Mouse (Mus musculus) hindbrain, postnatal 0 days (tissue): Measurements from ENCODE around the gene Rbfox2. TPM values are rescaled to one million over a fixed set of nuclear protein-coding genes. Genes with fewer than 3 reads are reported as not detected.
"Not testable (repeated sequence)": the region's sequence is repeated elsewhere in the genome, so short reads cannot be mapped to it uniquely, and the experiment has no call there.

Experiments
- ATAC-seq: fragments of 200-750 bp; cut with Nextera tagmentation; 2 replicates; pipeline ENCODE4 v1.8.0; 2017; ENCODE audit warnings: mild to moderate bottlenecking, moderate TSS enrichment, moderate library complexity
- DNase-seq: peaks from one replicate; pipeline ENCODE4 v3.0.0-alpha.2; 2015; ENCODE audit warnings: low spot score
- H3K27ac ChIP-seq: fragments of 300-500 bp; sonication (generic); 2 replicates; pipeline ENCODE4 v1.5.1; 2014; ENCODE audit warnings: mild to moderate bottlenecking
- H3K27me3 ChIP-seq: fragments of 300-500 bp; sonication (generic); 2 replicates; pipeline ENCODE4 v1.6.1; 2014; ENCODE audit warnings: low read length, mixed read lengths; ENCODE audit not compliant: insufficient read depth
- H3K36me3 ChIP-seq: fragments of 300-500 bp; sonication (generic); 2 replicates; pipeline ENCODE4 v1.6.1; 2014; ENCODE audit warnings: low read length, mixed read lengths; ENCODE audit not compliant: insufficient read depth
- H3K4me1 ChIP-seq: fragments of 300-500 bp; sonication (generic); 2 replicates; pipeline ENCODE4 v1.6.1; 2014; ENCODE audit warnings: antibody characterized with exemption, low read length, mixed read lengths; ENCODE audit not compliant: insufficient read depth
- H3K4me2 ChIP-seq: fragments of 300-500 bp; sonication (generic); 2 replicates; pipeline ENCODE4 v1.6.1; 2014; ENCODE audit warnings: low read depth, mild to moderate bottlenecking, low read length, moderate library complexity, mixed read lengths
- H3K4me3 ChIP-seq: fragments of 300-500 bp; sonication (generic); 2 replicates; pipeline ENCODE4 v1.5.1; 2014; ENCODE audit warnings: low read length
- H3K9ac ChIP-seq: fragments of 300-500 bp; sonication (generic); replicated peaks from 2 replicates; pipeline ENCODE4 v1.6.1; 2014; ENCODE audit warnings: mild to moderate bottlenecking, low read length, moderate library complexity, mixed read lengths
- H3K9me3 ChIP-seq: fragments of 300-500 bp; sonication (generic); 2 replicates; pipeline ENCODE4 v1.6.1; 2016; ENCODE audit warnings: low read length, mixed read lengths
- CTCF ChIP-seq: IDR thresholded peaks from 2 replicates; pipeline ENCODE4 v1.5.1; 2016; ENCODE audit warnings: antibody characterized with exemption, control low read depth, low read depth
- WGBS: fragments of 180-500 bp; shearing (Covaris S2); extraction: QIAGEN DNeasy Blood & Tissue Kit; methylation state at CpG from one replicate; pipeline ENCODE4 v1.1.7; 2014; 5-methylcytosine and 5-hydroxymethylcytosine counted together
- polyA plus RNA-seq: library from polyadenylated mRNA; unstranded; fragments of >200 nt; fragmentation: Nextera tagmentation; extraction: Ambion mirVana; gene quantifications from 2 replicates; pipeline ENCODE4 v1.2.1, GENCODE M21; 2015
- total RNA-seq: library from RNA; depleted of rRNA; stranded (reverse); fragments of >200 nt; gene quantifications from 2 replicates; pipeline ENCODE4 v1.2.3, GENCODE M21; 2014

Rbfox2 gene
- total and polyA plus RNA-seq, 2 experiments from 2014 or later: 91.9 to 294 TPM

- WGBS: 58% methylated on average over 1 of the region's 1 CpGs
- Histone ChIP-seq H3K27me3 (no peaks in the 10 kb centered on the region), H3K4me2 (no peak overlapping the region), H3K4me1 (no peaks in the 10 kb centered on the region), H3K36me3 (no peaks in the 10 kb centered on the region), H3K9ac (no peak overlapping the region), H3K27ac (no peak overlapping the region), H3K9me3 (no peaks in the 10 kb centered on the region), H3K4me3 (no peak overlapping the region)
- no peak for DNase-seq
- TF ChIP-seq CTCF: no peak
- ATAC-seq: no peak
These were observed 30.5 kb downstream of the Rbfox2 start for GRCm38 (mm10) chr15:77276300-77276699.

- Histone ChIP-seq H3K27me3 (no peaks in the 10 kb centered on the region), H3K4me2 (no peak overlapping the region), H3K36me3 (no peaks in the 10 kb centered on the region), H3K4me3 (no peak overlapping the region), H3K9ac (no peak overlapping the region), H3K27ac (no peak overlapping the region), H3K9me3 (no peaks in the 10 kb centered on the region), H3K4me1 (no peaks in the 10 kb centered on the region)
- 74% methylated on average over 2 of the region's 2 CpGs for WGBS
- no peak for ATAC-seq
- no peak for TF ChIP-seq CTCF
- DNase-seq: no peak
These were observed 31.2 kb downstream of the Rbfox2 start for GRCm38 (mm10) chr15:77275572-77275971.

GRCm38 (mm10) chr15:77273947-77274346 is 32.9 kb downstream of the Rbfox2 start:
- Histone ChIP-seq H3K4me3 (no peak overlapping the region), H3K9ac (no peak overlapping the region), H3K4me2 (no peak overlapping the region), H3K27me3 (no peaks in the 10 kb centered on the region), H3K36me3 (no peaks in the 10 kb centered on the region), H3K27ac (no peak overlapping the region), H3K4me1 (no peaks in the 10 kb centered on the region), H3K9me3 (no peaks in the 10 kb centered on the region)
- no peak for ATAC-seq
- WGBS: 89% methylated on average over 6 of the region's 6 CpGs
- DNase-seq: no peak
- no peak for TF ChIP-seq CTCF

GRCm38 (mm10) chr15:77271285-77271684 is 35.5 kb downstream of the Rbfox2 start:
- TF ChIP-seq CTCF: no peak
- H3K4me3 ChIP-seq: no peak overlapping the region
- no peak overlapping the region for H3K27ac ChIP-seq
- H3K9me3 ChIP-seq: no peaks in the 10 kb centered on the region
- H3K4me2 ChIP-seq: no peak overlapping the region
- WGBS: 88% methylated on average over 5 of the region's 5 CpGs
- no peaks in the 10 kb centered on the region for H3K36me3 ChIP-seq
- no peak overlapping the region for H3K9ac ChIP-seq
- DNase-seq (no peak), ATAC-seq (no peak)
- H3K27me3 ChIP-seq: no peaks in the 10 kb centered on the region
- H3K4me1 ChIP-seq: no peaks in the 10 kb centered on the region

DNA sequence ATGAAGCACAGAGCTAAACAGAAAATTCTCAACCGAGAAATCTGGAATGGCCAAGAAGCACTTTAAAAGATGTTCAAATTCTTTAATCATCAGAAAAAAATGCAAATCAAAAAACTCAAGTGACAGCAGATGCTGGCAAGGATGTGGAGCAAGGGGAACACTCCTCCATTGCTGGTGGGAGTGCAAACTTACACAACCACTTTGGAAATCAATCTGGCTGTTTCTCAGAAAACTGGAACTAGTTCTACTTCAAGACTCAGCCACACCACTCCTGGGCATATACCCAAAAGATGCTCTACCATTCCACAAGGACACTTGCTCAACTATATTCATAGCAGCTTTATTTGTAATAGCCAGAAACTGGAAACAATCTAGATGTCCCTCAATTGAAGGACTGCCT is 37.3 kb downstream of the Rbfox2 start:
- H3K9ac ChIP-seq, H3K36me3 ChIP-seq, H3K9me3 ChIP-seq, H3K4me2 ChIP-seq, H3K4me3 ChIP-seq, H3K27ac ChIP-seq, H3K4me1 ChIP-seq, H3K27me3 ChIP-seq, ATAC-seq, DNase-seq: not testable (repeated sequence)
- WGBS: 87% methylated on average over 1 of the region's 1 CpGs

DNA sequence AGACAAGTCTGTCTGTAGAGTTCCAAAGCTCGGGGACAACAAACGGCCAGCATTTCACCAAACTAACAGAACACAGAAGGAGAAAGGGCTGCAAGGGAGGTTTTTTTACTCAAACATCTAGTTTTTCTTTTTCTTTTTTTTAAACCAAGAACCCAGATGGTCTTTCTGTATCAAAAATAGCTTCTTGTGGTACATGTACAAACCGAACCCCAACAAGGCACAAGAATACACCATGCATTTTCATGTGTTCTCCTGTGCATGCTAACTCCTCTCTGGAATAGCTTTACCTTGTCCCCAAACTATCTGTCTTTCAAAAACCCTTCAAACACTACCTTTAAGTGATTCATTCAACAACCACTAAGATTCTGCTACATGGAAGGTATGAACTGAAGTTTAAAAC is 38.4 kb downstream of the Rbfox2 start:
- ATAC-seq (no peak), DNase-seq (no peak)
- H3K36me3 ChIP-seq: no peaks in the 10 kb centered on the region
- 82% methylated on average over 3 of the region's 3 CpGs for WGBS
- no peaks in the 10 kb centered on the region for H3K9me3 ChIP-seq
- H3K9ac ChIP-seq: no peak overlapping the region
- TF ChIP-seq CTCF: no peak
- H3K4me1 ChIP-seq: no peaks in the 10 kb centered on the region
- H3K4me2 ChIP-seq: no peak overlapping the region
- no peak overlapping the region for H3K27ac ChIP-seq
- no peaks in the 10 kb centered on the region for H3K27me3 ChIP-seq
- H3K4me3 ChIP-seq: no peak overlapping the region

DNA sequence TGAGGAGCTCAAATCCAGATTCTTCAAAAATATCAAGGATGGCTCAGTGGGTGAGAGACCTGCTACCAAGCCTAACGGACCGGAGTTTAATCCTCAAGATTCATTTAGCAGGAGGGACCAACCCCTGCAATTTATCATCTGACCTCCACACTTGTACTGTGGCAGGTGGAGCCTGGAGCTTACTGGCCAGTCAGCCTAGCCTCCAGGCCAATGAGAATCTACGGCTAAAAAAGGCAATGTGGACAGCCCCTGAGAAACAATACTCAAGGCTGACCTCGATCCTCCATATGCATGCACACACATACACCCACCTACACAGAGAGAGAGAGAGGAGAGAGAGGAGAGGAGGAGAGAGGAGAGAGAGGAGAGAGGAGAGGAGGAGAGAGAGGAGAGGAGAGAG is 41.5 kb downstream of the Rbfox2 start:
- 37% methylated on average over 4 of the region's 4 CpGs for WGBS
- TF ChIP-seq CTCF: no peak
- no peak overlapping the region for H3K27ac ChIP-seq
- no peaks in the 10 kb centered on the region for H3K9me3 ChIP-seq
- H3K4me3 ChIP-seq: no peak overlapping the region
- ATAC-seq: no peak
- H3K9ac ChIP-seq: no peak overlapping the region
- H3K27me3 ChIP-seq: no peaks in the 10 kb centered on the region
- no peak overlapping the region for H3K4me2 ChIP-seq
- H3K36me3 ChIP-seq: no peaks in the 10 kb centered on the region
- no peak for DNase-seq
- no peaks in the 10 kb centered on the region for H3K4me1 ChIP-seq

- no peak overlapping the region for H3K4me2 ChIP-seq
- H3K4me1 ChIP-seq: no peaks in the 10 kb centered on the region
- DNase-seq: no peak
- no peak overlapping the region for H3K9ac ChIP-seq
- no peaks in the 10 kb centered on the region for H3K9me3 ChIP-seq
- TF ChIP-seq CTCF: no peak
- ATAC-seq: no peak
- no peak overlapping the region for H3K27ac ChIP-seq
- no peaks in the 10 kb centered on the region for H3K36me3 ChIP-seq
- H3K4me3 ChIP-seq: no peak overlapping the region
- H3K27me3 ChIP-seq: no peaks in the 10 kb centered on the region
- 83% methylated on average over 5 of the region's 5 CpGs for WGBS
These were observed 42.5 kb downstream of the Rbfox2 start for GRCm38 (mm10) chr15:77264314-77264713.
